Mouse (Mus musculus): Measurements from ENCODE around the gene Npepl1.

DNA sequence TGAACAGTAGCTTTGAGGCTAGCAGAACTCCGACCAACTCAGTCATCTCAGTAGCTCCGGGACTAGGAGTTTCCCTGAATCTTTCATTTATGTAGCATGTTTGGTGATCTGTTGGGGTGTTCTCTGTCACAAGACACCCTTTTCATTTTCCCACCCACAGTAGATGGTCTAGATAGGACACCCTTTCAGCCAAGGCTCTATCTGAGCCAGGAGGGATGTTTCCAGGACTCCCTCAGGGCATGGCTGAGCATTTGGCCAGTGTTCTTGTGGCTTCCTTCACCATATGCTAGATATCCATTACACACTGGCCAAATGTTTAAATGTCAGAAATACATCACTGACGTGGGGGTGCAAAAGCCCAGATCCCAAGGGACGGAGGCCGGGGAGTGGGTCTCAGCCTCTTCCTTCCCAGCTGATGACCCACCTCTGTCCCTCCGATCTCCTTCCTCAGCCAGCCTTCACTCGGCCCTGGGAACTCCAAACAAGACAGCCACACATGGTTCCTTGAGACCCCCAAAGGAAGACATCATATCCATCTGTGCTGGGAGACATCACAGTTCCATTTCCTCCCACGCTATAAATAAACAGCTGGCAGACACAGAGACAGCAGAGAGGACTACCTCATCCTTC lies 20.4 kb downstream of the Npepl1 start:
- TF ChIP-seq CTCF (IDR thresholded peaks at IDR 0.05; ENCODE audit: extremely low read depth, insufficient read length, insufficient replicate concordance, low read depth, low read length), result no peak
- no peak for TF ChIP-seq POLR2A (IDR thresholded peaks at IDR 0.05; ENCODE audit: low read depth, low read length)
